Mouse (Mus musculus) embryo, embryonic 9.5 days (tissue): ENCODE measurements around the gene Nfib.

Experiments used
- DNase-seq: peaks from one replicate; pipeline ENCODE4 v3.0.0-alpha.2; 2017; ENCODE audit errors: extremely low spot score

The Nfib gene

GRCm38 (mm10) chr4:82466144-82466543, 239.4 kb downstream of the Nfib start:
- no peak for DNase-seq

GRCm38 (mm10) chr4:82464051-82464632, 241.4 kb downstream of the Nfib start:
- no peak for DNase-seq

GRCm38 (mm10) chr4:82463189-82463715, 242.3 kb downstream of the Nfib start:
- no peak for DNase-seq

GRCm38 (mm10) chr4:82461676-82462075, 243.9 kb downstream of the Nfib start:
- DNase-seq: no peak

- no peak for DNase-seq
Measured at GRCm38 (mm10) chr4:82458895-82459294, 246.7 kb downstream of the Nfib start.

GRCm38 (mm10) chr4:82456908-82457307, 248.6 kb downstream of the Nfib start:
- no peak for DNase-seq

- no peak for DNase-seq
Measured at GRCm38 (mm10) chr4:82456323-82456713, 249.2 kb downstream of the Nfib start.

GRCm38 (mm10) chr4:82455617-82456322, 249.8 kb downstream of the Nfib start:
- no peak for DNase-seq

- no peak for DNase-seq
Measured at GRCm38 (mm10) chr4:82454989-82455388, 250.6 kb downstream of the Nfib start.

- no peak for DNase-seq
Measured at GRCm38 (mm10) chr4:82453341-82453740, 252.2 kb downstream of the Nfib start.

GRCm38 (mm10) chr4:82452905-82453304, 252.6 kb downstream of the Nfib start:
- DNase-seq: no peak

GRCm38 (mm10) chr4:82447061-82447671, 258.4 kb downstream of the Nfib start:
- DNase-seq: peak; percentile 12

- no peak for DNase-seq
Measured at GRCm38 (mm10) chr4:82444078-82444477, 261.5 kb downstream of the Nfib start.

GRCm38 (mm10) chr4:82443441-82443840, 262.1 kb downstream of the Nfib start:
- no peak for DNase-seq

GRCm38 (mm10) chr4:82443003-82443402, 262.5 kb downstream of the Nfib start:
- DNase-seq: no peak

- DNase-seq: no peak
Measured at GRCm38 (mm10) chr4:82440606-82441005, 264.9 kb downstream of the Nfib start.

GRCm38 (mm10) chr4:82439813-82440212, 265.7 kb downstream of the Nfib start:
- DNase-seq: no peak

GRCm38 (mm10) chr4:82438631-82439030, 266.9 kb downstream of the Nfib start:
- no peak for DNase-seq

- DNase-seq: no peak
Measured at GRCm38 (mm10) chr4:82437533-82438318, 267.8 kb downstream of the Nfib start.

- no peak for DNase-seq
Measured at GRCm38 (mm10) chr4:82436656-82437055, 268.9 kb downstream of the Nfib start.

- peak; percentile 22 for DNase-seq
Measured at GRCm38 (mm10) chr4:82435716-82436115, 269.8 kb downstream of the Nfib start.
